Mouse (Mus musculus) lung, postnatal 4 days (tissue): ENCODE measurements around the gene Srpk2.
"Not testable (repeated sequence)": the region's sequence is repeated elsewhere in the genome, so short reads cannot be mapped to it uniquely, and the experiment has no call there.

Source experiments
- DNase-seq, 2 experiments: peaks; one replicate each; pipeline ENCODE4 v3.0.0; 2021

Srpk2 gene

DNA sequence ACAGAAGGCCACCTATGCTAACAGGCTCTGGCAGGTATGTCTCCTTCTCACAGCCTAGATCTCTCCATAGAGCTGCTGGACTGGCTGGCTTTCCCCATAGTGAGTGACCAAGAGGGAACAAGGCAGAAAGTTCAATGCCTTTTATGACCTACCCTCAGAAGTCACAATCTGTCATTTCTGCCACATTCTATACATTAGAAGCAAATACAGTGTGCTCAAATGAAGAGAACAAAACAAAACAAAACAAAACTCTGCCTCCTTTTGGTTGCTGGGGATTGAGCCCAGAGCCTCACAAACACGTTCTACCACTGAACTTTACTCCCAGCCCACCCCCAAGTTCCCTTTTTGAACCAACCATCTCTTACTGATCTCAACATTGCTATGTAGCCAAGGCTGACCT is at the start of gene Srpk2:
Gene Srpk2, minus strand, starts transcription at position 101 of the 400 bp plus-strand sequence.
- DNase-seq, result no peak

DNA sequence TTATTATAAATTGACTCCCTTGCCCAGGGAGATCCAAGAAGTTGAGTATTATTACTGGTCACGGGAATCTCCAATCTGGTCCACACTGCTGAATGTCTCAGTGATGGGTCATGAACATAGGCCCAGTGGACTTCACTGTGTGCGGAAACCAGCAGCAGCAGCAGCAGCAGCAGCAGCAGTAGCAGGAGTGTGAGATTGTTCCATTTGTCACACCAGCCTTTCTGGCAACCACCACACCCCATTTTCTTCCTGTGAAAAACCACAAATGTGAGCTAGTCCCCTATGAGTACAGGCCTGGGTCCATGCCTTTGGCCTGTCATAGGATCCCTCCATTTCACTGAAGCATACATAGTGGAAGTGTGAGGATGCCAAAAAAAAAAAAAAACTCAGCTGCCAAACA is 37.5 kb upstream of the Srpk2 start:
- no peak for DNase-seq

DNA sequence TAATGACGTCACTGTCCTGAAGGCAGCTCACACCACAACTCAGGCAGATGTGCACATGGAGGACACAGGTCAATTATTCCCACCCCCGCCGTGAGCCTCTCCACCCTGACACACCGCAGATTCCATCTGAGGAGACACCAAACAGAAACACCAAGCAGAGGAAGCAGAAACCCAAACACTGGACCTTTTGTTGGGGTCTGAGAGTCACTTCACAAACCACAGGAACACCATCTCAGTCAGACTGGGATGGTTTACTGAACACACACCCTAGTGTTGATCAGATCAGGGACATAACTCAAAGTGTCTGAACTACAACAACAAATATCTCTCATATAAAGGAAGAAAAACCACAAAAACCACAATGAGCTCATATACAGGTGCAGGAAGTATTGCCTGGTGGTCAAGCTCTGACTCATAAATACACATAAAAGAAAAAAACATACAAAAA is 34.5 kb upstream of the Srpk2 start:
- DNase-seq, result no peak

DNA sequence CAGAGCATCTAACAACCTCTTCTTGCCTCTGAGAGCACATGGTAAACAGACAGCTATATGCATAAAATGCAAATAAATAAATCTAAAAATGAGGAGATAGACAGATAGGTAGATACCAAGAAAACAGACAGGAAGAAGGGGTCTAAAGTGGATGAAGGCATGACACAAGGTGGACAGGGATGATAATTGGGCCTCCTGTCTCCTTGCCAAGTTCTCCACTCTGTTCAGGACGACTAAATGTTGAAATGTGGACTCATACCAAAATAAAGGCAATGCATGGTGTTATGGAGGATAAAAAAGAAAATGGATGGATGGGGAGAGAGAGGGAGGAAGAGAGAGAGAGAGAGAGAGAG is 33.7 kb upstream of the Srpk2 start:
- DNase-seq, result no peak

DNA sequence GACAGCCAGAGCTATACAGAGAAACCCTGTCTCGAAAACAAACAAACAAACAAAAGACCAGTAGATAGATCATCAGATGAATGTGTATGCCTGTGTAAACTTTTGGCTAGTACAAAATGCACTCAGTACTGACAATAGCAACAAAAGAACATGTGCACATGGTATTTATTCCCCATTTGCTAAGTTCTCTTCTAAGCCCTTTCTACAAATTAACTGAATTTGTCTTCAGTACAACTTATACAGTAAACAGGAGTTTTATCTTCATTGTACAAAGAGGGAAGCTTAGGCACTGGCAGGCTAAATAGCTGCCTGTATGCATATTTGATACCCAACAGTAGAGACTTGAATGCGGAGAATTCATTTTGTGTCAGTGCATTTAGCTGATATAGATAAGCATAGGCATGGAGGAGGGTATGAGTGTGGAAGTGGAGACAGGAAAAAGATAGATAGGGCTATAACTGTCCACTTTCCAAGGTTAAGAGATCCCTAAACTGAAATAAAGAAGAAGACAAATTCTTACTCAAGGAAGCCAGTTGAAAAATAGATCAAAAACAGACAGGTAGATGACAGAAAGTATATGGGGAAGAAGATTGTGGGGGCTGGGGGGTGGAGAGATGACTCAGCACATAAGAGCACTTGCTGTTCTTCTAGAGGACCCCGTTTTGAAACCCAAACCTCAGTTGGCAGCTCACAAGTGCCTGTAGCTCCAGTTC is 33.2 kb upstream of the Srpk2 start:
- no peak for DNase-seq

DNA sequence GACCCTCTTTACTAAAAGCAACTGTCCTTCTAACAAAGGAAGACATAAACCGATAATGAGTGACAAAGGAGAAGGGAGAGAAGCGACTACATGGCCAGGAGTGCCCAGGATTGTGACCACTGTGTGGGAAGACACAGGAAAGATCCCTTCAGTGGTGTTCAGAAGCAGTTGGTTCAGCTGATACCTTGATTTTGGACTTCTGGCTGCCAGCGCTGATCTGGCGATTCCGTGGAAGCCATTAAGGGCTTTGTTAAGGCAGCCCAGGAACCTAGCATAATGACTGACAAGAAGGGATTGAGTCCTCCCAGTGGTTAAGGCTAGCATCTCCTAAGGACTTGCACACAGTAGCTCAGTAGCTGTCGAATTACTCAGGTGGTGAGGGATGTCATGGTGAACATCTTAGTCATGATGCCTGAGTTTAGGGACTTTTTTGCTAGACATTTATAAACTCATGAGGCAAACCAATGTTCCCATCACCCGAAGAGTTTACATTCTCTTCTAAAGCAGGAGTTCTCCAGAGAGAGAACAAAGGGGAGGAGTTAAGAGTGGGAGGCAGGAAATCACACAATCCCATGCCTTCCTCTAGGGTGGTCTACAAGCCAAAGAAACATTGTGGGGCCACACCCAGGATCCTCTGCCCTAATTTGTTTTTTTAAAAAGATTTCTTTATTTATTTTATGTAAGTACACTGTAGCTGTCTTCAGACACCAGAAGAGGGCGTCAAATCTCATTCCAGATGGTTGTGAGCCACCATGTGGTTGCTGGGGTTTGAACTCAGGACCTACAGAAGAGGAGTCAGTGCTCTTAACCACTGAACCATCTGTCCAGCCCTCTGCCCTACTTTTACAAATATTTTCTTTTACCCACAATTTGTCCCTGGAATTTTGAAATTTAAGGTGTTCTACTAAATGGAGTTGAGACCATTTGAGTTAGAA is 29.3 kb upstream of the Srpk2 start:
- no peak for DNase-seq

DNA sequence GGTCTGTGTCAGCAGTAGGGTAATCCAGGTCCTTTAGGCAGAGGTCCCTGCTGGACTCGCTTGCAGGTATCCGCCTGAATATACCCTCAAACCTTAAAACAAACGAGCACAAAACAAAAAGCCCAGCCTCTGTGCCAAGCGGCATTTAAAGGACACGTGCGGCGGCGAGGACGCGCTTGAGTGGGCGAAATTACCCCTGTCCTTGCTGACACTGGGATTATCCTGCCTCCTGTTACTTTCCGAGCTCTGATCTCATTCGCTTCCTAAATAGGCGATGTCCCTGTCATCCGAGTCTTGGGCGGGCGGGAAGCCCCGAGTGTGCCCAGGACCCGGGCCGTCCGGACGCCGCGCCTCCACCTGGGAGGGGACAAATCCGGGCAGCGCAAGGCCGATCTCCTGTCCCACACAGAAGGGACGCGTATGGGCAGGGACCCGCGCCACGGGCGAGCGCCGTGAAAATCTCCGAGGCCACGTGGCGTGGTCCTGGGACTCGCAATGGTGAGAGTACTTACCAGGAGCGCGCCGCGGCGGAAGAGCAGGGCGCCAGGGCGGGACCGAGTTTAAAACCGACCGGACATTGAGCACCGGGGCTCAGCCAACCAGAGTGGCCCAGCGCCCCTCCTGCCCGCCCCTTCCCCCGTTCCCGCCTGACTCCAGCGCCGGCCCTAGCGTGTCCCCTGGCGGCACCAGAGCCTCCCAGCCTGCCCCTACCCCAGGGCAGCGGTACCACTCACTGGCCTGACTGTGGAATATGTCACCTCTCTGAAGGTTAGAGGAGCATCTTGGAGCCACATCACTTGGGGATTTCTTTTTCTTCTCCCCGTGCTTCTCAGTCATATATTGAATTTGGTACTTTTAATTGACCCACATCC is 27.9 kb upstream of the Srpk2 start:
- peak; percentile 89 for DNase-seq

DNA sequence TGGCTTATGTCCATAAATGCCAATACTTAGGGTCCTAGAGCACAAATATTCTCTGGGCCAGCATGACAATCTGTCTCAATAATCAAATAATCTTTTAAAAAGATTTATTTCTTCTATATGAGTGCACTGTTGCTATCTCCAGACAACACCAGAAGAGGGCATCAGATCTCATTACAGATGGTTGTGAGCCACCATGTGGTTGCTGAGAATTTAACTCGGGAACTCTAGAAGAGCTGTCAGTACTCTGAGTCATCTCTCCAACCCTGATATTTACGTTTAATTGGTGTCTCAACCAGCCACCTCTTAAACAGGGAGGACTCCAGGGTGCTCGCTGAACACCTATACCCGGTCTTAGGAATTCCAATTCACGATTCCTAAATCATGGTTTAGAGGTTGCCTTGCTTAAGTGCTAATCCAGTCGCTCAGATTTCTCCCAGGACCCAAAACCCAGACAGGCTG is 27.3 kb upstream of the Srpk2 start:
- DNase-seq, result peak in 1 of 2 experiments; percentile 28

DNA sequence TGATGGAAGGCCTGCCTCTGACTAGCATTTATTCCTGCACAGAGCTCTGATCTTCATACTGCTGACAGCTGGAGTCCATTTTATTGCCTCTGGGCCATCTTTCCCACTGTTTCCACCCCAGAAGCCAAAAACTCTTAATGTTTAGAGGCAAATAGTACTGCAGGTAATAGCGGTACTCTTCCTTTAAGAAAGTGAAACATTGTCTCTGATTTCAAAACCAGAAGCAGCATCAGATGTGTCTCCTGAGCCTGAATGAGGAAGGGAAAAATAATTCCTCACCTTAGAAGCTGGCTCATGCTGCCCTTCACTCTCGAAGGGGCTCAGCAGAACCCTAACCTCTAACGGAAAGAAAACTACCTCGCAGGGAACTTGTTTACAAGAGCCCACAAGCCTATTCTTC is 26.8 kb upstream of the Srpk2 start:
- no peak for DNase-seq

DNA sequence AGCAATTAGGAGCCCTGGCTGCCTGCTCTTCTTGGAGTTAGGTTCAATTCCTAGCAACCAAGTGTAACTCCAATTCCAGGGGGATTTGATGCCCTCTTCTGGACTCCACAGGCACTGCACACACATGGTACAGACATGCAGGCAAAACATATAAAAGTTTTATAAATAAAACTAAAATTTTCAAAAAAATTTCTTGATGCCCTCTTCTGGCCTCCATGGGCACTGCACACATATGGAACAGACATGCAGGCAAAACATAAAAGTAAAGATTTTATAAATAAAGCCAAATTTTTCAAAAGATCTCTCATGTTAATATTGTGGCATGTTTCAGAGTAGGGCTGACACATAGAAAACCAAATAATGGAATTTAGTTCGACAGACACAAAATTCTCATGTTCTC is 25.2 kb upstream of the Srpk2 start:
- DNase-seq, result no peak

DNA sequence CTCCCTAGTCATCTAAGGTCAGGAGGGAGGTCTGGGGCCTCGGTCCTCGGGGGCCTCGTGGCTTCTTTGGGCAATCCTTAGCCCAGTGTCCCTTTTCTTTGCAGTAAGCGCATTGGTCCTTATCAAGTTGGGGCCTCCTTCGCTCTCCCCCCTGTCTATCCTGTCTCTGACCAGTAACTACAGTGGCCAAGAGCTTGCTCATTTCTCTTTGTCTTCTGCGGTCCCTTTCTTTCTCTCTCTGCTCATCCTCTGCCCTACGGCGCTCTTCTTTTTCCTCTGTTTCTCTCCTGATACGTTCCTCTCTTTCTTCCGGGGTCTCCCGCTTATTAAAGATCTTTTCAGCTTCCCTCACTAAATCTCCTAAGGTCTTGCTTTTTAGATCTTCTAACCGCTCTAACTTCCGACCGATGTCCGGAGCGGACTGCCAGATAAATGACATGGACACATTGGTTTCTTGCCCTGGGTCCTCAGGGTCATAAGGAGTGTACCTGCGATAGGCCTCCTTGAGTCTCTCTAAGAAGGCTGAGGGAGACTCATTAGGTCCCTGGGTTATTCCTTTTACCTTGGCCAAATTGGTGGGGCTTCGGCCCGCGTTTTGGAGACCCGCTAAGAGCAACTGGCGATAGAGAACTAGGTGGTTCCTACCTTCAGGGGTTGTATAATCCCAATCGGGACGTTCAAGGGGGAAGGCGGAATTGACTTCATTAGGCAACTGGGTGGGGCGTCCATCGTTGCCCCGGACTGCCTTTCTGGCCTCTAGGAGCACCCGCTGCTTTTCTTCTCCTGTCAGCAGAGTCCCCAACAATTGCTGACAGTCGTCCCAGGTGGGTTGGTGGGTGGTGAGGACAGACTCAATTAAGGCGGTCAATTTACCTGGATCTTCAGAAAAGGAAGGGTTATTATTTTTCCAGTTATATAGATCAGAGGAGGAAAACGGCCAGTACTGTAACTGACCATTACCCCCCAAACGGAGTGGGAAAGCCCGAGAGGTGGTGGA is 22.5 kb upstream of the Srpk2 start:
- not testable (repeated sequence) for DNase-seq

DNA sequence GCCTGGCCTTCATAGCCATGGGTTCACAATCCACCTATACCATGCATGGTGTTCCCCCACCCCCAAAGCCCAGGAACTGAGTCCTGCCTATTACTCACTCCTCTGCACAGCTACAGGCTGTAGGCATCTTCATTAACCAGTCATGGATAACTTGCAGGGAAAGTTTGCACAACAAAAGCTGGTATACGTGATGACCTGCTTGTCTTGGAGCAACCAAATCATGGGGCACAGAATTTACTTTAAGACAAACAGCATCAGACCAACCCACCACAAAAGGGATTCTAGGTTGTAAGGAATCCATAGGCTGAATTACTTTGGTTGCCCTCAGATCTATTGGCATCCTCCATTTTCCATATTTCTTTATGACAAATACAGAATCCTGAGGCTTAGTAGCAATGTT is 13.0 kb upstream of the Srpk2 start:
- no peak for DNase-seq

DNA sequence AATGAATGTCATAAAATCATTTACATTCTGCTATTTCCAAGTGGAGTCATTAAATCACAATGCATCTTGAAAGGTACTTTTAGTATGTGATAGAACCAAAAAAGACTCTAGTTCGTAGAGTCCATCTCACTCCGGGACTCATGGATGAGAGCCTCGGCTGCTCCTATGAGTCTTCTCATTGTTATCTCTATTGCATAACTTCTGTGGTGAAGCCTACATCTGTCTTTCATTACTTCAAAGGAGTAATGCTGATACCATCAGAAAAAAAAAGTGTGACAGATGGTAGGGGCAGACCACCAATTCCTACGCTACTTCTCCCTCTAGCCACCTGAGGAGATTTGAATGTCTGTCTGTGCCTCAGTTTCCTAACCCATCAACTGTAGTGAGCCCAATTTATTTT is 986 bp downstream of the Srpk2 start:
- DNase-seq, result no peak

DNA sequence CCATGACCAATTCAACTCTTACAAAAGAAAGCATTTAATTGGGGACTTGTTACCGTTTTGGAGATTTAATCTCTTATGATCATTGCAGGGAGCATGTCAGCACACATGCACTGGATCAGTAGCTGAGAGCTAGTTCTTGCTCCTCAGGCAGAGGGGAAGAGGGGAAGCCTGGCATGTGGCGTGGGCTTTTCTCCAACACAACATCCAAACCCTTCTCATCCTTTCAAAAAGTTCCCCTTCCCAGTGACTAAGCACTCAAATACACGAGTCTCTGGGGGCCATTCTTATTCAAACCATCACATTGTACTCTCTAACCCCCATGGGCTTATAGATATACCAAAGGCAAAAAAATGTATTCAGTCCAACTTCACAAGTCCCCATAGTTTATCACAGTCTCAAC is 5.4 kb downstream of the Srpk2 start:
- DNase-seq, result no peak

DNA sequence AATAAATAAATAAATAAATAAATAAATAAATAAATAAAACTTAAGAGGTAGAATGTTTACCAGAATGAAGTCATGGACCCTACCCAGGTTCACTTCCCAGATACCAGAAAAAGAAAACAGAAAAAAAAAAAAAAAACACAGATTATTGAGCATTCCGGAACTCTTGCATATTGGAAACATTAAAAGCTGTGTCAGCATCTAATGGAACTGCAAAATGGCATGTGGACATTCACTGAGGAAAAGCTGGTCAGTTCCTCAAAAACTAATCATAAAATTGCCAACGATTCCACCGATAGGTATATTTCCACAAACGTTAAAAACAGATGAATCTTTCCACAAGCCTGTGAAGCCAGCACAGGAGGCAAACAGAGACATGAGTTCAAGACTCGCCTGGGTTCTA is 6.5 kb downstream of the Srpk2 start:
- DNase-seq, result no peak

DNA sequence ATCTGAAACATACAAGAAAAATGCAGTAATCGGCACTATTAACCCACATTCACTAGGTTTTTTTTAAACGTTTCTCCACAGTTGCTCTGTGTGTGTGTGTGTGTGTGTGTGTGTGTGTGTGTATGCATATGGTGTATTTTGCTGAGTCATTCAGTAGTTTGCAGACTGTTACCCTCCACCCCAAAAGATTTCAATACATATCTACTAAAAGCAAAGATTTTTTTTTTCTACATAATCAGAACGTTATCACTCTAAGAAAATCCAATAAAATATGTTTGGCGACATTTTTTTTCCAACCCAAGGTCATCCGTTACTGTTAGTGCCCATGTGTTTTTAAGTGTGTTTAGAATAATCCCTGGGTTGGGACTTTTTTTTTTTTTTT is 7.4 kb downstream of the Srpk2 start:
- no peak for DNase-seq

DNA sequence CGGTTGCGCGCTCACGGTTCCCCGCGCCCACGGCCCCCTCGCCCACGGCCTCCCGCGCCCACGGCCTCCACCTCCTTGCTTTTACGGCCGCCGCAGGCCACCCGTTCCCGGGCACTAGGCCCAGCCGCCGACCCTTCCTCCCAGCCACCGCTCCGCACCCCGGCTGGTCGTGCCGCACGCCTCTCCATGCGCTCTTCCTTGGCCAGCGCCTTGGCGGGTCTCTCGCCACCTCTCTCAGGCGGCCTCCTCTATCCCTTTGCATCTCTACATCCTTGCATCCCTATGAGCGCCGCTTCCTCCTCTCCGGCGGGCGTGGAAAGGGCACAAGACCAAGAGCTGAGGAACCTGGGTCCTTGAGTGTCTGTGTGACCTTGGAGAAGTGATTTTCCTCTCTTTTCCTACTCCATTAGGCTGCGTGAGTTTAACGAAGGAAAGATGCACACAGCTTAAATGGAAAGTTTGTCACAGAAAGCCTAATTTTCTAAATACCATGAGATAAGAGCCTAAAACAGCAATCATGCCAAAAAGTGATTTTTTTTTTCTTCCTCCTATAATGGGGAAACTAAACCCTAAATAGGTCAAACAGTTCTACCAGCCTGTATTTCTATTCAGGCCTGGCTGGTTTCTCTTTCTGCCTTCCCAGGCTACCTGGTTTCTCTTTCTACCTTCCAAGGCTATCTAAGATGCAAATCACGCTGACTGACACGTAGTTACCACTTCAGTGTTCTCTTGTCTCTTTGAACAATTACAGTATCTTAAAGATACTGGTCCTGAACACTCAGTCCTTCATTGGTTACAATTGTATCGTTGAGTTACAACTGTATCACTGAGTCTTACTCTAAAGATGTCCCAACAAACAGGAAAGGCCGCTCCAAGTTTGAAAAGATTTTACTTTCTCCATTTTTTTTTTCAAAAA is 8.0 kb downstream of the Srpk2 start:
- peak; percentile 31 to 50 for DNase-seq

DNA sequence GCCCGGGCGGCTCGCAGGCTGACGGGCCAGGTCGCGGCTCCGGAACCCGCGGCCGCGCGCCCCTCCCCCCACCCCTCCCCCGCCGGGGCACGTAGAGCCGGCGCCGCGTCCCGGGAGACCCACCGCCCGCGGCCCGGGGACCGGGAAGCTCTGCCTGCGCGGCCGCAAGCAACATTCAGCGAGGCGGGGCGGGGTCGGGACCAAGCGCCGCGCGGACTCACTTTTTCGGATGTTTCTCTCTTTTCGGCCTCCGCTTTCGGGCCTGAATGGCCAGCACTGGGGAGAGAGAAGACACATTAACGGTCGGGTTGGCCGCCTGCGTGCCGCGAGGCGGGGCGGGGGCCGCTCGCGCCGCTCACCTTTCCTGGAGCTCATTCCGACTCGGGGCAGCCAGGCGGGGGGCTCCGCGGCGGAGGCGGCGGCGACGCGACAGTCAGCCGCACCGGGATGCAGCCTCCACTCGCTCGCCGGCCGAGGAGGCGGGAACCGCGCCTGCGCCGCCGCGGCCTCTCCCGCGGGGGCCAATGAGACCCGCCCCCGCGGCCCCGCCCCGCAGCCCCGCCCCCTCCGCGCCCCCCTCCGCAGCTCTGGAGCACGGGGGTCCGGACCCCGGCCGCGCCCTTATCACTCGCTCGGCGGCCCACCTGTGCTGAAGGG is 8.8 kb downstream of the Srpk2 start:
- DNase-seq, result peak; percentile 71 to 79

DNA sequence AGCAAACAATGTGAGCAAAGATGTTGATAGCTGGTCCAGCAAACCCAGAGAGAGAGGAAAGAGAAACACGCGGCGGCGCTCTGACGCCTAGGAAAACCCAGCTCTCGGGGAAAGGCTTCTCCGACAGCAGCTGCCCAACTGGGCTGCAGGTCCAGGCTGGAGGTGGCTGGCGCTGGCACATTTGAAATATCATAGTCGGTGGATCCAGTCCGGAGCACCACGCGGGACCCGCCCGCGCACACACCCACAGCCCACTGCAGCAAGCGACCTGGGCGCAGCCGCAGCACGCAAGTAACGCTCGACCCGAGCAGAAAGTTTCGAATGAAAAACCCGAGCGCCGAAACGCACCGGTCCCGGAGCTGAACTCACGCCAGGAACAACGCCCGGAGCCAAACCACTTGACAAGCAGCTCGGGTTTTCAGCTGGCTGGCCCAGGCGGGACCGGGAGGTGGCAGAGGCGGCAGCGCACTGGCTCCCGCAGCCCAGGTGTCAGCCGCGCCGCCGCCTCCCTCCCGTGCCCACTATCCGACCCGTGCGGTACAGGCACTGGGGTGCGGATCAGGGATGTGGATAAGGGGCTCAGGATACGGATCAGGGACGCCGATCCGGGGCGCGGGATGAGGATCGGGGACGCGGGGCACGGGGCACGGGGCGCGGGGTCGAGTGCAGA is 9.5 kb downstream of the Srpk2 start:
- DNase-seq, result peak; percentile 58 to 74

DNA sequence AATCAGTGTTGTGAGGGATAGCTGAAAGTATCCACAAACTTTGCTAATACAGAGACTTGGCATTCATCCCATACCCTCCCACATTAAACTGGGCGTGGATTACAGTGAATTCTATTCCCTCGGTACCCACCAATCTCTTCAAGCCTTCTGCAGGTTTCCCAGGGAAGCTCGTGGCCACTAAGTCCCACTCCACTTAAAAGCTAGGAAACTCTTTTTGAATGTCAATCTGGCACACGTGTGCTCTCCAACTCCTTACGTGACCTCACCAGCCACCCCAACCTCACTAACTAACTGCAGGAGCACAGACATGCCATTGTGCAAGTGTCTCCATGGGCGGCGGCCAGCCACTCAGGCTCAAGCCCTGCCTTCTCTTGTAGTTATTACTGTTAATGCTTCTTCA is 12.3 kb downstream of the Srpk2 start:
- DNase-seq, result peak; percentile 42 to 75
